Mouse (Mus musculus) liver, embryonic 14.5 days (tissue): ENCODE measurements around the gene Ttl.

ENCODE experiments used
- CTCF ChIP-seq: IDR thresholded peaks from 2 replicates; pipeline ENCODE4 v1.5.1; 2016; ENCODE audit warnings: antibody characterized with exemption, low read depth, control low read depth
- EP300 ChIP-seq: IDR thresholded peaks from 2 replicates; pipeline ENCODE4 v1.6.1; 2016; ENCODE audit warnings: antibody characterized with exemption, low read depth

GRCm38 (mm10) chr2:129020106-129020505 is 45.6 kb upstream of the Ttl start:
- TF ChIP-seq EP300 (no peak), CTCF (no peak)
